Mouse (Mus musculus) retina, postnatal 7 days (tissue): ENCODE measurements around the gene Gmeb1.
A peak's percentile ranks its signal among the peaks of the same experiment; 100 is the strongest.
"Not testable (repeated sequence)": the region's sequence is repeated elsewhere in the genome, so short reads cannot be mapped to it uniquely, and the experiment has no call there.

Experiments
- DNase-seq: peaks from one replicate; pipeline ENCODE4 v3.0.0-alpha.2; 2012; ENCODE audit warnings: low read depth, low spot score

Gmeb1 gene

GRCm38 (mm10) chr4:132230422-132230821 lies 31.0 kb downstream of the Gmeb1 start:
- DNase-seq: no peak

GRCm38 (mm10) chr4:132222001-132222400 lies 39.4 kb downstream of the Gmeb1 start:
- not testable (repeated sequence) for DNase-seq

GRCm38 (mm10) chr4:132218439-132218838 lies 43.0 kb downstream of the Gmeb1 start:
- DNase-seq: not testable (repeated sequence)

- DNase-seq: no peak
Measured at GRCm38 (mm10) chr4:132217781-132218180, 43.6 kb downstream of the Gmeb1 start.

- DNase-seq: no peak
Measured at GRCm38 (mm10) chr4:132216602-132217001, 44.8 kb downstream of the Gmeb1 start.

GRCm38 (mm10) chr4:132214847-132215246 lies 46.6 kb downstream of the Gmeb1 start:
- no peak for DNase-seq

- peak; percentile 96 for DNase-seq
Measured at GRCm38 (mm10) chr4:132211953-132212734, 49.3 kb downstream of the Gmeb1 start, which contains the start of gene Ythdf2. Gene Ythdf2, minus strand, starts transcription at chr4:132212303.

- no peak for DNase-seq
Measured at GRCm38 (mm10) chr4:132211091-132211942, 50.1 kb downstream of the Gmeb1 start.

- no peak for DNase-seq
Measured at GRCm38 (mm10) chr4:132210325-132210724, 51.1 kb downstream of the Gmeb1 start.

GRCm38 (mm10) chr4:132209299-132209698 lies 52.1 kb downstream of the Gmeb1 start:
- no peak for DNase-seq

- no peak for DNase-seq
Measured at GRCm38 (mm10) chr4:132207280-132207679, 54.1 kb downstream of the Gmeb1 start.

GRCm38 (mm10) chr4:132198771-132199170 lies 62.6 kb downstream of the Gmeb1 start:
- DNase-seq: no peak

GRCm38 (mm10) chr4:132198285-132198712 lies 63.1 kb downstream of the Gmeb1 start:
- DNase-seq: no peak

GRCm38 (mm10) chr4:132194975-132195374 lies 66.4 kb downstream of the Gmeb1 start:
- DNase-seq: no peak

GRCm38 (mm10) chr4:132194373-132194772 lies 67.0 kb downstream of the Gmeb1 start:
- DNase-seq: no peak

- no peak for DNase-seq
Measured at GRCm38 (mm10) chr4:132187826-132188401, 73.5 kb downstream of the Gmeb1 start.

GRCm38 (mm10) chr4:132183162-132183561 lies 78.2 kb downstream of the Gmeb1 start:
- DNase-seq: no peak

GRCm38 (mm10) chr4:132181721-132182658 lies 79.4 kb downstream of the Gmeb1 start:
- DNase-seq: no peak

GRCm38 (mm10) chr4:132180710-132181109 lies 80.7 kb downstream of the Gmeb1 start:
- DNase-seq: no peak

GRCm38 (mm10) chr4:132178630-132179059 lies 82.8 kb downstream of the Gmeb1 start:
- DNase-seq: peak; percentile 68

- no peak for DNase-seq
Measured at GRCm38 (mm10) chr4:132176474-132176873, 84.9 kb downstream of the Gmeb1 start.
